Mouse (Mus musculus) embryonic facial prominence, embryonic 10.5 days (tissue): ENCODE data around the gene D930020B18Rik. TPM values are rescaled to one million over a fixed set of nuclear protein-coding genes. Genes with fewer than 3 reads are reported as not detected.

Experiments
- DNase-seq: peaks from one replicate; pipeline ENCODE4 v3.0.0-alpha.2; 2017; ENCODE audit warnings: low spot score
- H3K27ac ChIP-seq: fragments of 300-500 bp; sonication (generic); replicated peaks from 2 replicates; pipeline ENCODE4 v1.5.1; 2016; ENCODE audit warnings: mild to moderate bottlenecking
- H3K27me3 ChIP-seq: fragments of 300-500 bp; sonication (generic); replicated peaks from 2 replicates; pipeline ENCODE4 v1.6.1; 2016; ENCODE audit warnings: low read depth, mild to moderate bottlenecking; ENCODE audit not compliant: poor library complexity, severe bottlenecking
- H3K36me3 ChIP-seq: fragments of 300-500 bp; sonication (generic); replicated peaks from 2 replicates; pipeline ENCODE4 v1.6.1; 2016; ENCODE audit warnings: mild to moderate bottlenecking, moderate library complexity
- H3K4me1 ChIP-seq: fragments of 300-500 bp; sonication (generic); 2 replicates; pipeline ENCODE4 v1.6.1; 2016
- H3K4me3 ChIP-seq: fragments of 300-500 bp; sonication (generic); 2 replicates; pipeline ENCODE4 v1.5.1; 2016; ENCODE audit warnings: mild to moderate bottlenecking, moderate library complexity
- H3K9me3 ChIP-seq: fragments of 300-500 bp; sonication (generic); 2 replicates; pipeline ENCODE4 v1.6.1; 2016; ENCODE audit warnings: mild to moderate bottlenecking
- WGBS: fragments of 180-500 bp; shearing (Covaris S2); methylation state at CpG from one replicate; pipeline ENCODE4 v1.1.7; 2016; 5-methylcytosine and 5-hydroxymethylcytosine counted together
- polyA plus RNA-seq: library from polyadenylated mRNA; unstranded; fragments of >200 nt; fragmentation: Nextera tagmentation; extraction: Ambion mirVana; gene quantifications from 2 replicates; pipeline ENCODE4 v1.2.1, GENCODE M21; 2016

Gene D930020B18Rik
- polyA plus RNA-seq, 1 experiment from 2014 or later, result 0.67 TPM

- peak; percentile 78 for DNase-seq
- WGBS, result 21% methylated on average over 15 of the region's 15 CpGs
- Histone ChIP-seq H3K9me3 (no peaks in the 10 kb centered on the region), H3K4me3 (no peak overlapping the region), H3K36me3 (no peaks in the 10 kb centered on the region), H3K4me1 (peaks cover 8% of the 10 kb centered on the region; the same call in 1 of the 2 replicates), H3K27ac (no peak overlapping the region), H3K27me3 (no peaks in the 10 kb centered on the region)
Observed at GRCm38 (mm10) chr10:121689591-121690314, 48.4 kb downstream of the D930020B18Rik start.

GRCm38 (mm10) chr10:121692944-121693579 is 51.7 kb downstream of the D930020B18Rik start:
- H3K27me3 ChIP-seq, result no peaks in the 10 kb centered on the region
- no peaks in the 10 kb centered on the region for H3K36me3 ChIP-seq
- H3K4me3 ChIP-seq, result peak overlapping the region; percentile 39; the same call in 1 of the 2 replicates
- H3K27ac ChIP-seq, result peak overlapping the region; percentile 19; the same call in 1 of the 2 replicates
- 46% methylated on average over 18 of the region's 18 CpGs for WGBS
- H3K9me3 ChIP-seq, result no peaks in the 10 kb centered on the region
- H3K4me1 ChIP-seq, result peaks cover 8% of the 10 kb centered on the region; the same call in 1 of the 2 replicates
- DNase-seq, result peak; percentile 16

- no peaks in the 10 kb centered on the region for H3K9me3 ChIP-seq
- no peaks in the 10 kb centered on the region for H3K36me3 ChIP-seq
- H3K27ac ChIP-seq, result no peak overlapping the region
- DNase-seq, result no peak
- H3K4me3 ChIP-seq, result no peak overlapping the region
- WGBS, result 83% methylated on average over 11 of the region's 11 CpGs
- peaks cover 8% of the 10 kb centered on the region; the same call in 1 of the 2 replicates for H3K4me1 ChIP-seq
- no peaks in the 10 kb centered on the region for H3K27me3 ChIP-seq
Observed at GRCm38 (mm10) chr10:121694567-121694966, 53.2 kb downstream of the D930020B18Rik start.

GRCm38 (mm10) chr10:121701296-121702248 is 60.2 kb downstream of the D930020B18Rik start:
- Histone ChIP-seq H3K4me1 (no peaks in the 10 kb centered on the region), H3K27ac (no peak overlapping the region), H3K9me3 (no peaks in the 10 kb centered on the region), H3K4me3 (no peak overlapping the region), H3K36me3 (no peaks in the 10 kb centered on the region), H3K27me3 (no peaks in the 10 kb centered on the region)
- 68% methylated on average over 11 of the region's 11 CpGs for WGBS
- DNase-seq, result peak; percentile 29

- no peaks in the 10 kb centered on the region for H3K36me3 ChIP-seq
- no peak for DNase-seq
- 87% methylated on average over 6 of the region's 6 CpGs for WGBS
- no peaks in the 10 kb centered on the region for H3K27me3 ChIP-seq
- no peak overlapping the region for H3K27ac ChIP-seq
- H3K4me1 ChIP-seq, result no peaks in the 10 kb centered on the region
- no peak overlapping the region for H3K4me3 ChIP-seq
- no peaks in the 10 kb centered on the region for H3K9me3 ChIP-seq
Observed at GRCm38 (mm10) chr10:121703619-121704018, 62.2 kb downstream of the D930020B18Rik start.

- no peaks in the 10 kb centered on the region for H3K36me3 ChIP-seq
Observed at GRCm38 (mm10) chr10:121704871-121705270, 63.5 kb downstream of the D930020B18Rik start.

GRCm38 (mm10) chr10:121705399-121706163 is 64.2 kb downstream of the D930020B18Rik start:
- no peak overlapping the region for H3K27ac ChIP-seq
- WGBS, result 92% methylated on average over 15 of the region's 15 CpGs
- H3K9me3 ChIP-seq, result no peaks in the 10 kb centered on the region
- no peak for DNase-seq
- H3K4me1 ChIP-seq, result no peaks in the 10 kb centered on the region
- no peaks in the 10 kb centered on the region for H3K27me3 ChIP-seq
- H3K4me3 ChIP-seq, result no peak overlapping the region
- no peaks in the 10 kb centered on the region for H3K36me3 ChIP-seq

More at GRCm38 (mm10) chr10:121704871-121705270, 63.5 kb downstream of the D930020B18Rik start:
- Histone ChIP-seq H3K4me3 (no peak overlapping the region), H3K9me3 (no peaks in the 10 kb centered on the region), H3K4me1 (no peaks in the 10 kb centered on the region), H3K27me3 (no peaks in the 10 kb centered on the region), H3K27ac (no peak overlapping the region)
- WGBS, result 92% methylated on average over 6 of the region's 6 CpGs
- DNase-seq, result no peak

GRCm38 (mm10) chr10:121716862-121717261 is 75.5 kb downstream of the D930020B18Rik start:
- Histone ChIP-seq H3K9me3 (peaks cover 16% of the 10 kb centered on the region; the same call in 1 of the 2 replicates), H3K27me3 (no peaks in the 10 kb centered on the region), H3K4me1 (0 out of 2 replicates have a peak, but pooled peaks cover 3% of the 10 kb centered on the region), H3K4me3 (no peak overlapping the region), H3K27ac (no peak overlapping the region), H3K36me3 (no peaks in the 10 kb centered on the region)
- DNase-seq, result no peak

- Histone ChIP-seq H3K36me3 (no peaks in the 10 kb centered on the region), H3K4me3 (no peak overlapping the region), H3K27ac (no peak overlapping the region), H3K9me3 (peaks cover 22% of the 10 kb centered on the region; the same call in 1 of the 2 replicates), H3K27me3 (no peaks in the 10 kb centered on the region), H3K4me1 (0 out of 2 replicates have a peak, but pooled peaks cover 3% of the 10 kb centered on the region)
- DNase-seq, result no peak
- WGBS, result 93% methylated on average over 18 of the region's 18 CpGs
Observed at GRCm38 (mm10) chr10:121718896-121719585, 77.7 kb downstream of the D930020B18Rik start.

GRCm38 (mm10) chr10:121720701-121721100 is 79.3 kb downstream of the D930020B18Rik start:
- Histone ChIP-seq H3K4me3 (no peak overlapping the region), H3K27me3 (no peaks in the 10 kb centered on the region), H3K9me3 (peaks cover 22% of the 10 kb centered on the region; the same call in 1 of the 2 replicates), H3K27ac (no peak overlapping the region), H3K4me1 (0 out of 2 replicates have a peak, but pooled peaks cover 3% of the 10 kb centered on the region), H3K36me3 (no peaks in the 10 kb centered on the region)
- 95% methylated on average over 13 of the region's 13 CpGs for WGBS
- DNase-seq, result no peak

- Histone ChIP-seq H3K4me1 (no peaks in the 10 kb centered on the region), H3K27ac (no peak overlapping the region), H3K27me3 (no peaks in the 10 kb centered on the region), H3K4me3 (no peak overlapping the region), H3K36me3 (no peaks in the 10 kb centered on the region), H3K9me3 (peaks cover 9% of the 10 kb centered on the region; the same call in 1 of the 2 replicates)
- DNase-seq, result no peak
- 75% methylated on average over 4 of the region's 4 CpGs for WGBS
Observed at GRCm38 (mm10) chr10:121726505-121726904, 85.1 kb downstream of the D930020B18Rik start.
